Mouse (Mus musculus): Measurements from ENCODE around the gene Rpl35a.

DNA sequence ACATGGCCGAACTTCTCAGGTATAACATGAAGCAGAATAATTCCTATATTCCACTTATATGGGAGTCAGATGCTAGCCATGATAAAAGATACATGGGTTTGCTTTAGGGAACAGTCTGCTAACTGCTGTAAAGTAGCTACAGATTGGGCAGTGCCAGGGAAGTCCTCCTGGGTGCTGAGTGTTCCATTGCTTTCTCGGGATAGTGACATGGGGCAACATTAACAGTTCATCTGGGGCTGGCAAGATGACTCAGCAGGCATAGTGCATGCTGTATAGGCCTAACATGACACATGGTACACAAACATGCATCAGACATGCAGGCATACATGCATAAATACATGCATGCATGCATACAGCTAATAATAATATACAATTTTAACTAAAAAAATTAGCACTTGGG, 27.7 kb downstream of the Rpl35a start:
- TF ChIP-seq CTCF (IDR thresholded peaks at IDR 0.05; ENCODE audit: low read depth, low read length) (no peak), GATA1 (IDR thresholded peaks at IDR 0.05; ENCODE audit: borderline replicate concordance, low read length) (no peak), TAL1 (conservative IDR thresholded peaks at IDR 0.05; ENCODE audit: low read depth, low read length) (no peak)

All from G1E (cell line).